Mouse (Mus musculus): ENCODE data around the gene Pbrm1. TPM values are rescaled to one million over a fixed set of nuclear protein-coding genes. Genes with fewer than 3 reads are reported as not detected.

The Pbrm1 gene
- polyA plus RNA-seq, 1 experiment: 14.3 TPM

- peaks cover 46% of the 10 kb centered on the region for H3K79me2 ChIP-seq (ENCODE audit: control insufficient read depth, insufficient read depth)
- no peaks in the 10 kb centered on the region for H3K27me3 ChIP-seq (ENCODE audit: control insufficient read depth, insufficient read depth, insufficient read length)
Observed at GRCm38 (mm10) chr14:31130236-31131220, 111.6 kb downstream of the Pbrm1 start, which contains the start of gene Nt5dc2. TSS of gene Nt5dc2 (plus strand) at chr14:31131053.

DNA sequence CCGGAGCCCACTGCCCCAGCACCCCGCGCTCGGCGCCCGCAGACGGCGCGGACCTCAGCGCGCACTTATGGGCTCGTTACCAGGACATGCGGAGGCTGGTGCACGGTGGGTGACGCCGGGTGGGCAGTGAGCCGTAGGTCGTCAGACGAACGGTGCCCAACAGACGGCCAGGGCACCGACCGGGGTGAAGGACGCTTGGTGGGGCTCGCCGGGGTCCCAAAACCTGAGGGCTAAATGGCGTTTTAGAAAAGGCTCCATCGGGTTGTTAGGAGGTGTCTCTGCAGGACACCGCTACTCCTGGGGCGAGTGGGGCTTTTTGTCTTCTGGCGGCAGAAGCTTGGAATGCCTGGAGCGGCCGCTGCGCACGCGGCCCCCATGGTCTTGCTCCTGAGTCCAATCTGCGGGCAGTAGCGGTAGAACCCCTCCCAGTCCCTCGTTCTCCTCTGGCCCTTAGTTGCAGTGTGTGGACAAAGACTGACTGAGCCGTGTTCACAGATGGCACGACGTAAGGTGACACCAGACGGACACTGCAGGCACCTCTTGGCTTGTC lies 112.4 kb downstream of the Pbrm1 start:
- Histone ChIP-seq H3K36me3 (ENCODE audit: control insufficient read depth, insufficient read depth) (peaks cover 20% of the 10 kb centered on the region), H3K79me3 (ENCODE audit: low read depth) (peaks cover 20% of the 10 kb centered on the region), H3ac (ENCODE audit: control insufficient read depth, insufficient read length, low read depth) (peak overlapping the region; percentile 92), H3K79me2 (ENCODE audit: control insufficient read depth, insufficient read depth) (peaks cover 37% of the 10 kb centered on the region), H3K27me3 (ENCODE audit: control insufficient read depth, insufficient read depth, insufficient read length) (no peaks in the 10 kb centered on the region), H3K4me3 (ENCODE audit: insufficient read depth, poor library complexity, severe bottlenecking) (peak overlapping the region; percentile 52)
- TF ChIP-seq MYOG (IDR thresholded peaks at IDR 0.05; ENCODE audit: control insufficient read depth, extremely low read depth, insufficient read length): no peak
- no peak for TF ChIP-seq CEBPB (IDR thresholded peaks at IDR 0.05; ENCODE audit: low read depth)
- TF ChIP-seq FOSL1 (IDR thresholded peaks at IDR 0.05; ENCODE audit: insufficient read depth, low read length, poor library complexity, severe bottlenecking): no peak
- TF ChIP-seq CTCF (IDR thresholded peaks at IDR 0.05; ENCODE audit: control insufficient read depth, insufficient read depth, insufficient read length): no peak
- no peak for TF ChIP-seq MYOD1 (IDR thresholded peaks at IDR 0.05; ENCODE audit: control insufficient read depth, insufficient read length, low read depth)
- TF ChIP-seq USF1 (IDR thresholded peaks at IDR 0.05; ENCODE audit: low read depth): no peak
- TF ChIP-seq MAX (IDR thresholded peaks at IDR 0.05): no peak

More at GRCm38 (mm10) chr14:31130236-31131220, 111.6 kb downstream of the Pbrm1 start, which contains the start of gene Nt5dc2:
- peak within 1 kb of the TSS; percentile 52 for H3K4me3 ChIP-seq (ENCODE audit: insufficient read depth, poor library complexity, severe bottlenecking)
- peaks cover 23% of the 10 kb centered on the region for H3K79me3 ChIP-seq (ENCODE audit: low read depth)
- H3ac ChIP-seq (ENCODE audit: control insufficient read depth, insufficient read length, low read depth): peak within 1 kb of the TSS; percentile 92
- TF ChIP-seq CTCF (IDR thresholded peaks at IDR 0.05; ENCODE audit: control insufficient read depth, insufficient read depth, insufficient read length) (peak; percentile 2), MYOG (IDR thresholded peaks at IDR 0.05; ENCODE audit: control insufficient read depth, extremely low read depth, insufficient read length) (no peak)
- peaks cover 12% of the 10 kb centered on the region for H3K36me3 ChIP-seq (ENCODE audit: control insufficient read depth, insufficient read depth)

DNA sequence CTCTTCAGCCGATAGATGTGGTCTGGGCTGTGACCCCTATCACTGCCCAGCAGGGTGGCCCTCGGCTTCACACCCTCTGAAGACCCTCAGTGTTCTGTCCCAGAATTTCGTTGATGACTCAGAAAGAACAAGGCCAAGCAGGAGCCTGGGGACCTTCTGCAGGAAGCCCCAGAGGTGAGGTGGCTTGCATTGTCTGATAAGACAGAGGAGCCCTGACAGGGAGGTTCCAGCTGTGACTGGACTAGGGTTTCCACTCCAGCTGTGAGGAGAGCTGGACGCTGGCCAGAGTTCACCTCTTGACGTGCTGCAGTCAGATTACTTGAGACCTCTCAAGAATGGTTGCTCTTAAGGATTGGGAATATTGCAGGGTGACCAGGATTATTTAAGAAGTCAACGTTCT lies 113.1 kb downstream of the Pbrm1 start:
- Histone ChIP-seq H3K4me3 (ENCODE audit: insufficient read depth, poor library complexity, severe bottlenecking) (peak overlapping the region; percentile 52), H3K36me3 (ENCODE audit: control insufficient read depth, insufficient read depth) (peaks cover 19% of the 10 kb centered on the region), H3K79me2 (ENCODE audit: control insufficient read depth, insufficient read depth) (peaks cover 31% of the 10 kb centered on the region), H3K27me3 (ENCODE audit: control insufficient read depth, insufficient read depth, insufficient read length) (no peaks in the 10 kb centered on the region), H3ac (ENCODE audit: control insufficient read depth, insufficient read length, low read depth) (peak overlapping the region; percentile 31), H3K79me3 (ENCODE audit: low read depth) (peaks cover 14% of the 10 kb centered on the region)
- TF ChIP-seq MYOD1 (IDR thresholded peaks at IDR 0.05; ENCODE audit: control insufficient read depth, insufficient read length, low read depth): no peak
- no peak for TF ChIP-seq USF1 (IDR thresholded peaks at IDR 0.05; ENCODE audit: low read depth)
- no peak for TF ChIP-seq CEBPB (IDR thresholded peaks at IDR 0.05; ENCODE audit: low read depth)
- no peak for TF ChIP-seq MAX (IDR thresholded peaks at IDR 0.05)
- no peak for TF ChIP-seq FOSL1 (IDR thresholded peaks at IDR 0.05; ENCODE audit: insufficient read depth, low read length, poor library complexity, severe bottlenecking)
- no peak for TF ChIP-seq MYOG (IDR thresholded peaks at IDR 0.05; ENCODE audit: control insufficient read depth, extremely low read depth, insufficient read length)
- no peak for TF ChIP-seq CTCF (IDR thresholded peaks at IDR 0.05; ENCODE audit: control insufficient read depth, insufficient read depth, insufficient read length)

DNA sequence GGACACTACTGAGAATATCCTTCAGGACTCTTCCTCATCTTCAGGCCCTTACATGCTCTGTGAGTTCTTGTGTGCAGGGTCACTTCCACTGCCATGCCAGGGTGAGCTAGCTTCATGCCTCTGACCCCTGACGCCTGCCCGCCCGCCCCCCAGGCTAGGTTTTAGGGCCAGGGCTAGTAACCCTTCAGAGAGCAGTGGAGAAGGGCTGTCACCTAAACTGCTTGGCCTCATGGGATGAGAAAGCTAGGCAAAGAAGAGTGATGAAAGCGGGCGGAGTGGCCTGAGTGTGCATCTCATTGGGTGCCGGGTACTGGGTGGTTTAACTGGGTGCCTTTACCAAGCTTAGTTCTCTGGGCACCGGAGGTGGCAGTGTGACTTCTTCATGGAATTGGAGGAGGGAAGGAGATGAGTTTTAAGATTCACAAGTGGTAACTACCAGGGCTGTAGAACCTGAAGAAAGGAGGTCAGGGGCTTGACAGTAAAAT lies 113.6 kb downstream of the Pbrm1 start:
- Histone ChIP-seq H3ac (ENCODE audit: control insufficient read depth, insufficient read length, low read depth) (no peak overlapping the region), H3K4me3 (ENCODE audit: insufficient read depth, poor library complexity, severe bottlenecking) (no peak overlapping the region), H3K79me3 (ENCODE audit: low read depth) (peaks cover 9% of the 10 kb centered on the region), H3K36me3 (ENCODE audit: control insufficient read depth, insufficient read depth) (peaks cover 19% of the 10 kb centered on the region), H3K79me2 (ENCODE audit: control insufficient read depth, insufficient read depth) (peaks cover 26% of the 10 kb centered on the region), H3K27me3 (ENCODE audit: control insufficient read depth, insufficient read depth, insufficient read length) (no peaks in the 10 kb centered on the region)
- no peak for TF ChIP-seq USF1 (IDR thresholded peaks at IDR 0.05; ENCODE audit: low read depth)
- TF ChIP-seq CTCF (IDR thresholded peaks at IDR 0.05; ENCODE audit: control insufficient read depth, insufficient read depth, insufficient read length): no peak
- no peak for TF ChIP-seq MAX (IDR thresholded peaks at IDR 0.05)
- no peak for TF ChIP-seq MYOD1 (IDR thresholded peaks at IDR 0.05; ENCODE audit: control insufficient read depth, insufficient read length, low read depth)
- TF ChIP-seq FOSL1 (IDR thresholded peaks at IDR 0.05; ENCODE audit: insufficient read depth, low read length, poor library complexity, severe bottlenecking): no peak
- no peak for TF ChIP-seq MYOG (IDR thresholded peaks at IDR 0.05; ENCODE audit: control insufficient read depth, extremely low read depth, insufficient read length)
- TF ChIP-seq CEBPB (IDR thresholded peaks at IDR 0.05; ENCODE audit: low read depth): no peak

GRCm38 (mm10) chr14:31133023-31133665 lies 114.2 kb downstream of the Pbrm1 start:
- no peak overlapping the region for H3K4me3 ChIP-seq (ENCODE audit: insufficient read depth, poor library complexity, severe bottlenecking)
- no peaks in the 10 kb centered on the region for H3K27me3 ChIP-seq (ENCODE audit: control insufficient read depth, insufficient read depth, insufficient read length)
- no peak for TF ChIP-seq CTCF (IDR thresholded peaks at IDR 0.05; ENCODE audit: control insufficient read depth, insufficient read depth, insufficient read length)
- no peak for TF ChIP-seq CEBPB (IDR thresholded peaks at IDR 0.05; ENCODE audit: low read depth)
- no peak for TF ChIP-seq MAX (IDR thresholded peaks at IDR 0.05)
- no peak for TF ChIP-seq FOSL1 (IDR thresholded peaks at IDR 0.05; ENCODE audit: insufficient read depth, low read length, poor library complexity, severe bottlenecking)
- no peak for TF ChIP-seq MYOG (IDR thresholded peaks at IDR 0.05; ENCODE audit: control insufficient read depth, extremely low read depth, insufficient read length)
- no peak for TF ChIP-seq MYOD1 (IDR thresholded peaks at IDR 0.05; ENCODE audit: control insufficient read depth, insufficient read length, low read depth)
- no peak for TF ChIP-seq USF1 (IDR thresholded peaks at IDR 0.05; ENCODE audit: low read depth)

More at GRCm38 (mm10) chr14:31133023-31133665, 114.2 kb downstream of the Pbrm1 start:
- H3K79me3 ChIP-seq (ENCODE audit: low read depth): peaks cover 4% of the 10 kb centered on the region
- H3K79me2 ChIP-seq (ENCODE audit: control insufficient read depth, insufficient read depth): peaks cover 19% of the 10 kb centered on the region
- H3K36me3 ChIP-seq (ENCODE audit: control insufficient read depth, insufficient read depth): peaks cover 19% of the 10 kb centered on the region
- no peak overlapping the region for H3ac ChIP-seq (ENCODE audit: control insufficient read depth, insufficient read length, low read depth)
